Mouse (Mus musculus) MEL (cell line): ENCODE results near the gene Fcmr.

Source experiments
- CTCF ChIP-seq, 3 experiments: IDR thresholded peaks in 2 of 3; conservative IDR thresholded peaks in 1 of 3; 2 replicates each; pipeline ENCODE4 v1.5.1; 2011 to 2012; ENCODE audit warnings: low read length in 3 of 3, low read depth in 2 of 3, mild to moderate bottlenecking in 2 of 3, improper control_type of control experiment in 1 of 3, inconsistent platforms in 1 of 3, mixed read lengths in 1 of 3, moderate library complexity in 1 of 3; ENCODE audit not compliant: control insufficient read depth in 1 of 3, insufficient read depth in 1 of 3, poor library complexity in 1 of 3, severe bottlenecking in 1 of 3
- ELF1 ChIP-seq: IDR thresholded peaks from 2 replicates; pipeline ENCODE4 v1.6.1; 2014; ENCODE audit warnings: low read depth, mild to moderate bottlenecking, inconsistent platforms, low read length, improper control_type of control experiment, moderate library complexity
- GATA1 ChIP-seq: IDR thresholded peaks from 2 replicates; pipeline ENCODE4 v1.6.1; 2011; ENCODE audit warnings: low read depth, low read length, improper control_type of control experiment
- MAZ ChIP-seq: IDR thresholded peaks from 2 replicates; pipeline ENCODE4 v1.6.1; 2012; ENCODE audit warnings: low read depth, mild to moderate bottlenecking, inconsistent platforms, low read length, improper control_type of control experiment
- POLR2A ChIP-seq, 2 experiments: IDR thresholded peaks; 2 replicates each; pipeline ENCODE4 v1.6.1; 2011 to 2012; ENCODE audit warnings: low read length in 2 of 2, mild to moderate bottlenecking in 2 of 2, control low read depth in 1 of 2, improper control_type of control experiment in 1 of 2, low read depth in 1 of 2, moderate library complexity in 1 of 2; ENCODE audit not compliant: control insufficient read depth in 1 of 2, insufficient read depth in 1 of 2, poor library complexity in 1 of 2

- no peak for TF ChIP-seq CTCF (IDR thresholded peaks at IDR 0.05 in 2 of 3, conservative IDR thresholded peaks at IDR 0.05 in 1 of 3; ENCODE audit: control insufficient read depth in 1 of 3, insufficient read depth in 1 of 3, low read depth in 2 of 3, low read length in 3 of 3, poor library complexity in 1 of 3, severe bottlenecking in 1 of 3)
- TF ChIP-seq ELF1: no peak
- TF ChIP-seq POLR2A (IDR thresholded peaks at IDR 0.05; ENCODE audit: control insufficient read depth in 1 of 2, insufficient read depth in 1 of 2, low read depth in 1 of 2, low read length in 2 of 2, poor library complexity in 1 of 2): no peak
- no peak for TF ChIP-seq GATA1
- no peak for TF ChIP-seq MAZ
Observed at GRCm38 (mm10) chr1:130819737-130820136, 45.7 kb upstream of the Fcmr start.
